Mouse (Mus musculus): Measurements from ENCODE around the gene Mum1. TPM values are rescaled to one million over a fixed set of nuclear protein-coding genes. Genes with fewer than 3 reads are reported as not detected.

Gene Mum1
- total RNA-seq (2021): 10 to 100 TPM; 15.2 to 19.4 TPM
- long read RNA-seq, experiment 1, transcript Mum1-201 (14 exons, 2,640 nt): major isoform, 18 of 35 reads
- long read RNA-seq, experiment 1, partial matches to known transcripts: 7 of 35 reads
- long read RNA-seq, experiment 1, other reads (novel, unspliced or antisense): 8 of 35 reads
- long read RNA-seq, experiment 2, transcript Mum1-201 (14 exons, 2,640 nt): major isoform, 23 of 47 reads
- long read RNA-seq, experiment 2, partial matches to known transcripts: 16 of 47 reads
- long read RNA-seq, experiment 2, other reads (novel, unspliced or antisense): 8 of 47 reads

DNA sequence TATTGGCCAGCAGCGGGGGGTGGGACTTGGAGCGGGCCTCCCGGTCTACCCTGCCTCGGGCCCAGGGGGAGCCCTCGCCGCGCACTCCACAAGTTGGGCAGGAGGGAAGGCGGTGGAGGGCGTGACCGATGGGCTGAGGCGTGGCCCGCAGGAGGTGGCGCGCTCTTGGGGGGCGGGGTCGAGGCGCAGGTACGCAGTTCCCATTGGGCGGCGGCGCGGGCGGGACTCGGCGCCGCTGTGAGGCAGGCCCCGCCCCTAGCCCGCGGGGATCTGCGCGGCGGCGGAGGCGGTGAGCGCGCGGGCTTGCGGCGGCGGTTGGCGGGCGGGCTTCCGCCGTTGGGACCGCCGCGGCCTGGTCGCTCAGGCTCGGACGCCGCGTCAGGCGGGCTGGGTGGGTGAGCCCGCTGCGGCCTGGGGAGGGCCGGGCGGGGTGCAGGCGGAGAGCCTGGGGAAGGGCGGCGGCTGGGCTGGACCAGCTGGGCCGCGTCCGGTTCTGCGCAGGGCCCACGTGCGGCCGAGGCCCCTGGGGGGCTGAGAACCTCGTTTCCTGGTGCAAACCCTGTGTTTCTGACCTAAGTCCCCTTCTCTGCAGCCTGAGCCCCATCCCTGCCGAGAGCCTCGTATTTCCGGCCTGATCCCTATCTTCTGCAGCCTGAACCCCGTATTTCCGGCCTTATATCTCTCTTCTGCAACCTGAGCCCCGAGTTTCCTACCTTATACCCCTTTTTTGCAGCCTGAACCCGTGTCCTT, at the start of gene Mum1:
Gene Mum1, plus strand, starts transcription at position 19 of the 750 bp plus-strand sequence.
- DNase-seq: peak; percentile 100
- intact Hi-C loops (cut with DNase I; ENCODE audit: low total_unique reads): no loop called here

DNA sequence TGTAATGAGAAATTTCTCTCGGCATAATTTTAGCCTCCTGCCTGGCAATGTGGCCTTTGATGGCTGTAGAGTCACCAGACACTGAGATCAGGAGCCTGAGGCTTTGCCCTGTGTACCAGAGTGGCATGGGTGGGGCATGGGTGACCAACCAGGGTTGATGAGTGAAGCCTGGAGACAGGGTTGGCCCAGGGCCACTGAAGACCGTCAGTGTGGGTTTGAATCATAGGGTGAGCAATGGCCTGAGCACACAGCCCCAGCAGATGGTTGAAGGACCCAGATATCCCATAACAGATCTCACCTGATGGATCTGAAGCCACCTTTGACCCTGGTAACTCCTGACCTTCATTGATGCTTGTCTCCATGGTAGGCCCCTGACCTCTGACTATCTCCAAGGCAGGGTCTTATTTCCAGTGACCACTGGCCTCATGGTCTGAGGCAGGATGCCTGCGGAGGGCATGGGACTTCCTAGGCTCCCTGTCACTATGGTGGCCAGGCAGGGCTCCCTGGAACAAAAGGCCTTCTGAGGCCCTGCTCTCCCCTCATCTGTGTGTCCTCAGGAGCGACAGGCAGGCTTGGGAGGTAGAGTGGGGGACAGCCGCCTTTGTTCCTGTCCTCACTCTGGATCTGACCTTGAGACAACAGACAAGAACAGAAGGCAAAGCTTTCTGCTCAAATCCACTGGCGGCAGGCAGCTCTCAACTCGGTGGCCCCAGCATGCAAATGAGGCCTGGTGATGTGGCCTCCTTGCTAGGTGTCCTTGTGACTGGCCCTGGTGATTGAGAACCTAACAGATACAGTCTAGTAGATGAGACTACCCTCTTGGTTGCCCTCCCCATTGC, 48.6 kb upstream of the Mum1 start:
- intact Hi-C loops (cut with DNase I; ENCODE audit: low total_unique reads): loop anchor here (2.0 kb wide), 1 partner anchor 67 kb away; no protein-coding TSS in a partner anchor
- DNase-seq: no peak

DNA sequence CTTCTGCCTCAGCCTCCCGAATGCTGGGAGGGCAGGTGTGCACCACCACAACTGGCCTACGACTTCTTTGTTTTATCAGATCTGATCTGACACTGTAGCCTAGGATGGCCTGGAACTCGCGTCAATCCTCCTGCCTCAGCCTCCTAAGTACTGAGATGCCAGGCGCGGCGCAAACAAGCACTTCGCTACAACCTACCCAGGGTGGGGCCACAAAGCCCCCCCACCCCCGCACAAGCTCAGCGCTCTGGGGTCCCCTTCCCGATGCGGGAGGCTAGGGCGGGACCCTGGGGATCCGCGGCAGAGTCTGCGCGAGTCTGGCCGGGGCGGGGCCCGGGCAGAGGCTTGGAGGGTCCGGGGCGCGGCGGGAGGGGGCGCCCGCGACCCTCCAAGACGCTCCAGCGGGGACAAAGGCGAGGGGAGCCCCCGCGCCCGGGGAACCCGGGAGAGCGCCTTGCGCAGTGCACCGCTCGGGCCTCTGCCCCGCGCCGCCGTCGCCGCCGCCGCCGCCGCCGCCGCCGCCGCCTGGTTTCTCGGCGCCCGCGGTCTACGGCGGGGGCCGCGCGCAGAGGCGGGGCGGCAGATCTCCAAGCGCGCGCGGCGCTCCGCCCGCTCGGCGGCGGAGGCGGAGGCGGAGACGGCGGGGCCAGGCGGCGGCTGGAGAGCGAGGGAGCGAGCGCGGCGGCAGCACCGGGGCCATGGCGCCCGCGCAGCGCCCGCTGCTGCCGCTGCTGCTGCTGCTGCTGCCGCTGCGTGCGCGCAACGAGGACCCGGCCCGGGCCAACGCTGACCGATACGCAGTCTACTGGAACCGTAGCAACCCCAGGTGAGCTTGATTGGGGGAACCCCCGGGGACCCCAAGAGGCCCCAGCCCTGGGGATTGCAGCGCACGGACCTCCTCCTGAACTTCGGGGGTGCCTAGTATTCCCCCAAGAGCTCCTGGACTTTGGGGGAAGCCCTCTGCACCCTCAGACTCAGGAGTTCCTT, 46.9 kb upstream of the Mum1 start, which contains the start of gene Efna2:
Gene Efna2, plus strand, starts transcription at position 415 of the 984 bp plus-strand sequence.
- intact Hi-C loops (cut with DNase I; ENCODE audit: low total_unique reads): no loop called here
- DNase-seq: peak; percentile 46

DNA sequence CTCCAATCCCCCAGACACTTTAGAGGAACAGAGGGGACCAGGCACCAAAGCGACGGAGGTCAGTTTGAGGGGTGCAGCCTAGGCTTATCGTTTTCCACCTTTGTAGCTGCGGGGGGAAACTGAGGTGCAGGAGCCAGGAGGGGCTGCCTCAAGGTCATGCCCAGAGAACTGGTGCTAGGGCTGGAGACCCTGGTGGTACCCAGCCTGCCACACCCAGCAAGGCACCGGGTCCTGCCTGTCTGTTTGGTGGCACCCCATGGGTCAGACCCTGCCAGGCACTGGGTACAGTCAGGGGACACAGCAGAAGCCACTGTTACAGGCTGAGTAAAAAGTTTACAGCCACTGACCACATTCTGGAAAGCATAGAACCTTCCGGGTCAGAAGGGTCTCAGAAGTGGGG, 45.9 kb upstream of the Mum1 start:
- intact Hi-C loops (cut with DNase I; ENCODE audit: low total_unique reads): no loop called here
- no peak for DNase-seq

DNA sequence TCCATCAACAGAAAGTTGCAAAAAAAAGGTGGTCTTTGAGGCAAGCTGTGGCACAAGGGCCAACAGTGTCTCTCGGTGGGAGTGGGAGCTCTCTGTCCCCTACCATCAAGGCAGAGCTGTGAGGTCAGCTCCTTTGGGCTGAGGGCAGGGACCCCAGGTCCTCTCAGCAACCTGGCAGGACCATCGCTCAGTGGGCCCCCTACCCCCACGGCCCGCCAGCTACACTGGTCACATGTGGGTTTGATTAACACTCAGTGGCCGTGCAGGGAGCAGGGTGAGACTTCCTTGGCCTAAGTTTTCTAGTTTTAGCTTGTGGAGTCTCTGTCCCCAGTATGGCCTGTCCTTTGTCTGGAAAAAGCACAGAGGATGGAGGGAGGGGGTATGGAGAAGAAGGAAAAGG, 45.4 kb upstream of the Mum1 start:
- no peak for DNase-seq
- intact Hi-C loops (cut with DNase I; ENCODE audit: low total_unique reads): no loop called here

DNA sequence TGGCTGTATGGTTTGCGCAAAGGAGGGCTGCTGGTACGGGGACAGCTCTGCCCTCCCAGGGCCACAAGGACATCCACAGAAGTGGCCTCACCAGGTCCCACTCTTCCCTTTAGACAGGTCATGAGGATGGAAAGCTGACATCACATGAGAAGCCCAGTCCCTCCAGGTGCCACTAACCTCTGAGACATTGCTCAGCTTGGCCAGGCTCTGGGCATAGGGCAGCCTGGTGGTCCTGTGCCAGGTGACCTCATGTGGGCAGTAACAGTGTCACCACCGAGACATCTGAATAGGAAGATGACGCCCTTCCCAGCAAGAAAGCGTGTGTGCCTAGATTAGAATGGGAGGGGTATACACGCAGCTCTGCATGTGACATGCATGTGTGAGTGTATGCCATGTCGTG, 43.7 kb upstream of the Mum1 start:
- DNase-seq: no peak
- intact Hi-C loops (cut with DNase I; ENCODE audit: low total_unique reads): no loop called here

DNA sequence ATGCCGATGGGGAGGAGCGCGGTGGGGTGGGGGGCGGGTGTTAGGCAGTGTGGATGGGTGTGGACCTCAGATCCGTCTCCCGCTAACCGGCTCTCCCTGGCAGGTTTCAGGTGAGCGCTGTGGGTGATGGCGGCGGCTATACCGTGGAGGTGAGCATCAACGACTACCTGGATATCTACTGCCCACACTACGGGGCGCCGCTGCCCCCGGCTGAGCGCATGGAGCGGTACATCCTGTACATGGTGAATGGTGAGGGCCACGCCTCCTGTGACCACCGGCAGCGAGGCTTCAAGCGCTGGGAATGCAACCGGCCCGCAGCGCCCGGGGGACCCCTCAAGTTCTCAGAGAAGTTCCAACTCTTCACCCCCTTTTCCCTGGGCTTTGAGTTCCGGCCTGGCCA, 39.6 kb upstream of the Mum1 start:
- no peak for DNase-seq
- intact Hi-C loops (cut with DNase I; ENCODE audit: low total_unique reads): no loop called here

DNA sequence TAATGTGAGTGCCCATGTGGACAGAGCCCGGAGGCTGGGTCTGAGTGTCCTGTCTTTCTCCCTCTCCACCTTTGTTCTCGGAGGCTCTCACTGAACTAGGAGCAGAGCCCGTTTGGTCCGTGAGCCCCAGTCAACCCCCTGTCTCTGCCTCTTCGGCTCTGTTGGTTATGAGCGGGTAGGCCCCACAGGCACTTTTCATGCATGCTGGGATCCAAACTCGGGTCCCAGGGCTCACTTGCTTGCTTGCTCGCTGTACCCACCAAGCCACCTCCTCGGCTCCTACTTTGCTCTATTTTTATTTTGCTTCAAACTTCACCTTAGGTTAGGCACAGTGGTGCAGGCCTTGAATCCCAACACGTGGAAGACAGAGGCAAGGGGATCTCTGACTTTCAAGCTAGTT, 38.5 kb upstream of the Mum1 start:
- no peak for DNase-seq
- intact Hi-C loops (cut with DNase I; ENCODE audit: low total_unique reads): no loop called here

DNA sequence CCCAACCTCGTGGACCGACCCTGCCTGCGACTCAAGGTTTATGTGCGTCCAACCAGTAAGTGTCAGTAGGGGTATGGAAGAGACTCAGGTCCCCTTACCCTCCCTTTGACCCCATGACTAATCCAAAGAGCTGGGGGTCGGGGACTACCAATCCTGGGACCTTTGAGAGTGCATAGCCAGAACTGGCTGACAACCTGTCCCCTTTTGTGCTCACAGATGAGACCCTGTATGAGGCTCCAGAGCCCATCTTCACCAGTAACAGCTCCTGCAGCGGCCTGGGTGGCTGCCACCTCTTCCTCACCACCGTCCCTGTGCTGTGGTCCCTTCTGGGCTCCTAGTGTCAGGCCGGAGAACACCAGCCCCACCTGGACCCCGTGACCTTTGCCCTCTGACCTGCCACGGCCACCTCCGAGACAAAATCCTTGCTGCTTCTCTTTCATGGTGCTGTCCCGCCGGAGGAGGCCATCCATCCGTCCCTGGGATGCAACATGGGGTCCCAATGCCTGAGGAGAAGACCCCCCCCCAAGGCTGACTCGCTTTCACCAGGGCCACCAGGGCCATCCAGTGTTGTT, 37.7 kb upstream of the Mum1 start:
- no peak for DNase-seq
- intact Hi-C loops (cut with DNase I; ENCODE audit: low total_unique reads): no loop called here

DNA sequence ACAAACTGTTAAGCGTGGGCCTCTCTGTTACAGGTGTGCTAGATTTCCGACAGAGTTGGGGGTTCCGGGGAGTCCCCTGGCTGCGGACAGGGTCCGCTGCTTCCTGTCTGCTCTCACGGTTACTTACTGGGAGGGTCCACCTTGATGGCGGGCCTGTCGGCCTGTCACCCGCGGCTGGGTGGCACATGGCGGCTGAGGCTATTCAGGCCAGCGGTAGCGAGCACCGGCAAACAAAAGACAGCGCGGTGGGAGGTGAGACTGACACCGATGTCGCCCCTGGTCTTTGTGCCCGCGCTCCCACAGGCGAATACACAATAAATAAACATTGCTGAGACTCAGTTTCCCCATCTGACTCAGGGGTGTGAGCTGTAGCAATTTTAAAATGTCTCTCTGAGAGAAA, 36.2 kb upstream of the Mum1 start:
- DNase-seq: no peak
- intact Hi-C loops (cut with DNase I; ENCODE audit: low total_unique reads): no loop called here

DNA sequence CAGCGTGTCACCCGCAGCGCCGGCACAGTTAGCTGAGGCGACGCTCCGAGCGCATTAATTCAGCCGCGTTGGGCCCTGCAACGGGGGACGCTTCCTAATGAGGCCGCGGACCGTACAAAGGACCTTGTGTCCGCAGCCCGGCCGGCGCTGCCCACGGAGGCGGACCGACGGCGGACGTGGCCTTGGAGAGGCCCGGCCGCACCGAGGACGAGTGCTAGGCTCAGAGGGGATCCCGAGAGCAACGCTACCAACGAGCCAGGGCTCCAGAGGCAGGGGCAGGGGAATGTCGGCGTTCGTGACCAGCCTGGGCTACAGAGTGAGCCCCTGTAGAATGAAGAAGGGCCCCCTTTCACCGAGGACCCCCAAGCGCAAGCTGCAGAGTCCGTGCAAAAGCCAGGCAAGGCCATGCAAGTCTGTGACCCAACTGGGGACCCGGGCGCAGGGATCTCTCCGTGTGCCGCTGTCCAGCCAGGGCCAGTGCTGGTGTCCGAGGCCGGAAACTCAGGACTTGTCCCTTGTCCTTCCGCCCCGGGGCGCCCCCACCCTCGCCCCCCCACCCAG, 35.7 kb upstream of the Mum1 start:
- intact Hi-C loops (cut with DNase I; ENCODE audit: low total_unique reads): no loop called here
- peak; percentile 54 for DNase-seq

DNA sequence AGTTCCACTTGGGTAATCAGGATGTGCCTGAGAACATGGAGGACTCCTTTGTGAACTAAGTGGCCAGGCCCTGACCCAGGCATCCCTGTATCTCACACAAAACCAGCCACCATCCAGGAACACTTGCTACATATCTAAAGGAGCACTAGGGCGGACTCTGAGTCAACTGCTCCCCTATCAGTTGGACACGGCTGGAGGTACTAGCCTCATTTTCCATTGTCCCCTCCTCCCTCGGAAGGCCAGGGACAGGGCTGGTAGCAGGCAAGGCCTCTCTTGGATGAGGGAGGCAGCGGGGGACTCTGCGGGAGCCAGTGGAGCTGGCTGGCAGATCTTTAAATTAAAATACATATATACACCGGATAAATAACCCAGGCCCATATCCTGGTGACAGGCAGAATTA, 32.3 kb upstream of the Mum1 start:
- intact Hi-C loops (cut with DNase I; ENCODE audit: low total_unique reads): no loop called here
- DNase-seq: no peak

DNA sequence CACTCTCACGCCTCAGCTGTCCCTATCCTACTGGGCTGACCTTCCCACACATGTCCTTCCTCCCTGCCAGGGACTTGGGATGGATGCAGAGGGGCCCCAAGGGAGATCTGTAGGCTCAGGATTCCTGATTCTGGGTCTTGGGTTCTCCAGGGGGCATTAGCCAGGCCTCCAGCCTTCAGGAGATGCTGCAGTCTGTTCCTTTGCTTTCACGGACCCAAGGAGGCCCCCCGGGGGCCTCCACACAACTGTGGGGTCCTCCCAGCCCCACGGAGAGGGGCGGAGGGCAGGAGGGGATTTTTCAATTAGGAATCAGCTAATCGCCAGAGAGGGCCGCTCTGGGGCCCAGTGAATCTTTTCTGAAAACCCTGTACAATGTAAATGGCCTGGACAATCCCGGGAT, 31.8 kb upstream of the Mum1 start:
- intact Hi-C loops (cut with DNase I; ENCODE audit: low total_unique reads): no loop called here

DNA sequence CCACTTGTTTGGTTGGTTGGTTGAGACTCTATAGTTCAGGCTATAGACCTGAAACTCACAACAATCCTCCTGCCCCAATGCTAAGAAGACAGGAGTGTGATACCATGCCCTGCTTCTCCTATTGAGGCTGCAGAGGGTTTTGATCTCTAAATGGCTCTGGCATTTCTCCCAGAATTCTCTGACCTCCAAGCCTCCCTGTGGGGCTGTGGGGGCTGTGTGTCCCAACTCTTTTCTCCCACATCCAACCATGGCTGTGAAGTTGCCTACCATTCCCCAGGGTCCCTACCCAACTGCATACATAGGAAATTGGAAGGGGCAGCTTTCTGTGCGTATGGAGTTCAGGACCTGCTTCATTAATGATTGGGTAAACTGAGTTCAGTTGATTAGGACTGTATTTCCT, 30.1 kb upstream of the Mum1 start:
- no peak for DNase-seq
- intact Hi-C loops (cut with DNase I; ENCODE audit: low total_unique reads): no loop called here

More for the DNA sequence above, 31.8 kb upstream of the Mum1 start:
- no peak for DNase-seq

DNA sequence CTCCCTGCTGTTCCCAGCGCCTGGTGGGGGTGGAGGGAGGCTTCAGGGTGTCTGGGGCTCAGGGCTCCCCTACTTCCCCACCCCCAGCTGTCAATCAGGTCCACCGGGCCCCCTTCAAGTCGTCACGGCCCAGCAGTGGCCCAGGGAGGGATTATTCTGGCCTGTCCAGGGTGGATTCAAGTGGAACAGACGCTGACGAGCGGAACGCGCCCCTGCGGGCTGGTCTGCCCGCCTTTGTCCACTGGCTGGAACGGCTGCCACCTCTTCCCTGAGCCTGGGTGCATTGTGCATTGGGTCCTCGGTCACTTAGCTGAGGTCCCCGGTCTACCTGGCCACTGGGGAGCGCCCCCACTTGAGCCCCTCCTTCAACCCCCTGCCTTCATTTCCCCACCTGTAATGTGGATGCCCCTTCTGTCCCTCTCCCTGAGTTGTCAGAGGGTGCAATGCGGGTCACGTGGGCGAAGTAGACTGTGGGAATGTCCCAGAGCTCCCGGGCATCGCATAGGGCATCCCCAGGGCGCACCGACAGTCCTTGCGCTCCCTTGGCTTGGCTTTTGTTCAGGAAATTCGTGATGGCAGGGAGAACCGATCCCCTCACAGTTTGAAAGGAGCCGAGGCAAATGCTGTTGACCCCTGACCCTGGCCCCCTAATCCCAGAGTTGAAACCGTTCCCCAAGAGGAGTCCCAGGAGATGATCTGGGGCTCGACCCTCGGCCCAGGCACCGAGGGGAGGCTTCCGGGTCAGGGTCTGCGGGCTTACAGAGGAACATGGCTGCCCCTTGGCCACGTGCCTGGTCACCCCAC, 29.3 kb upstream of the Mum1 start:
- intact Hi-C loops (cut with DNase I; ENCODE audit: low total_unique reads): no loop called here
- DNase-seq: no peak

DNA sequence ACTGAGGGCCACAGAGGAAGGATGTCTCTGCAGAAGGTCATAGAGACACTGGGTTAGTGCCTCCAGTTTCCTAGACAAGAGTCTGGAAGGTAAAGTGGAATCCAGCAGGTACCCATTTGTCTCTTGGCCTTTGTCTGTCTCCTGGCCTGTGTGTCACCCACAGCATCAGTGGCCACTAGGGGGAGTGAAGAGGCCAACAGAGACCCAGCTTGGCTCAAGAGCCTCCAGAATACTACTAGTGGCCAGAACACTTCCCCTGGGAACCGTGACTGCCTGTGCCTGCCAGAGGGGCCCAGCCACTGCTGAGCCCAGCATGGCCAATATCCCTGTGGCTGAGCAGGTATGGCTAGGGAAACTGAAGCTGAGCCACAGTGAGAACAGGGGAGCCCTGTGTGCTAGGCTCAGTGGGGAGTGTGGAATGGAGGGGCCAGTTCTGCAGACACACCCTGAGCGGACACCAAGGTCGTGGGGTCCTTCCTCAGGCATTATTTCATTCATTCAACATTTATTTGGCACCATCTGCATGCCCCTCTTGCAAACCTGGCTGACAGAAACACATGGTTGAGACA, 26.7 kb upstream of the Mum1 start:
- intact Hi-C loops (cut with DNase I; ENCODE audit: low total_unique reads): no loop called here
- DNase-seq: peak; percentile 84

DNA sequence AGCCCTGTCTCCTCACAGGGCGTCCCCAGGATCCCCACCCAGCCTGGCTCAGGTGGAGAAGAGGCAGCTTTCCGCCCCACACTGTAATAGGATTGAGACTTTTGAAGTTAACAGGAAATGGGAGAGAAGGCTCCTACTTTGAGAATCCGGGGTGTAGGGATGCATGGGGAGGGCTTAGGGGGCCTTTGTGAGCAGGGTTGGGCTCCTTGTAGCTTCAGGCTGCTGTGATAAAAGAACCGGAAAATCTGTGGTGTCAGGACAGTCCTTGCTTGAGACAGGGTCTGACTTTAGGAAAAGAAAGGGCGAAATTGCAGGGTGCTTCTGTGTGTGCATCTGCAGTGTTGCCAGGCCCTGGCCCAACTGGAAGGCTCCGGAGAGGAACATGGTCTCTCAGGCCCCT, 25.7 kb upstream of the Mum1 start:
- DNase-seq: no peak
- intact Hi-C loops (cut with DNase I; ENCODE audit: low total_unique reads): no loop called here
